Mouse (Mus musculus) kidney, postnatal 25 days (tissue): ENCODE measurements at regions not wholly inside any gene's neighbourhood (a gene's known extent, or its start where the extent isn't known, plus 50 kb on each side); places are given as distances from the start of the nearest gene placed in this dataset.

ENCODE experiments used
- DNase-seq, 2 experiments: peaks; one replicate each; pipeline ENCODE4 v3.0.0; 2021; ENCODE audit warnings: mixed read lengths in 2 of 2

GRCm38 (mm10) chr11:112264077-112264476 is 517.9 kb upstream of the Sox9 start:
- no peak for DNase-seq

- no peak for DNase-seq
Observed at GRCm38 (mm10) chr11:112270911-112271310, 511.1 kb upstream of the Sox9 start.

GRCm38 (mm10) chr11:112278566-112278965 is 503.5 kb upstream of the Sox9 start:
- no peak for DNase-seq

GRCm38 (mm10) chr11:112282911-112283310 is 499.1 kb upstream of the Sox9 start:
- DNase-seq: no peak

GRCm38 (mm10) chr11:112298901-112299341 is 483.1 kb upstream of the Sox9 start:
- DNase-seq: no peak

- DNase-seq: no peak
Observed at GRCm38 (mm10) chr11:112303091-112303490, 478.9 kb upstream of the Sox9 start.

- no peak for DNase-seq
Observed at GRCm38 (mm10) chr11:112325850-112326249, 456.2 kb upstream of the Sox9 start.

- DNase-seq: no peak
Observed at GRCm38 (mm10) chr11:112327606-112328005, 454.4 kb upstream of the Sox9 start.

- DNase-seq: no peak
Observed at GRCm38 (mm10) chr11:112345133-112345532, 436.9 kb upstream of the Sox9 start.

- no peak for DNase-seq
Observed at GRCm38 (mm10) chr11:112345586-112345985, 436.4 kb upstream of the Sox9 start.

GRCm38 (mm10) chr11:112346089-112346488 is 435.9 kb upstream of the Sox9 start:
- DNase-seq: no peak

- DNase-seq: no peak
Observed at GRCm38 (mm10) chr11:112346532-112346931, 435.5 kb upstream of the Sox9 start.

GRCm38 (mm10) chr11:112355311-112355710 is 426.7 kb upstream of the Sox9 start:
- DNase-seq: no peak

- DNase-seq: no peak
Observed at GRCm38 (mm10) chr11:112366715-112367114, 415.3 kb upstream of the Sox9 start.

GRCm38 (mm10) chr11:112370941-112371340 is 411.1 kb upstream of the Sox9 start:
- DNase-seq: no peak

GRCm38 (mm10) chr11:112400069-112400468 is 382.0 kb upstream of the Sox9 start:
- no peak for DNase-seq

GRCm38 (mm10) chr11:112407681-112408080 is 374.3 kb upstream of the Sox9 start:
- no peak for DNase-seq

- no peak for DNase-seq
Observed at GRCm38 (mm10) chr11:112412434-112412833, 369.6 kb upstream of the Sox9 start.

- DNase-seq: no peak
Observed at GRCm38 (mm10) chr11:112442639-112443038, 339.4 kb upstream of the Sox9 start.

GRCm38 (mm10) chr11:112443890-112444289 is 338.1 kb upstream of the Sox9 start:
- DNase-seq: no peak

- no peak for DNase-seq
Observed at GRCm38 (mm10) chr11:112449632-112450031, 332.4 kb upstream of the Sox9 start.

GRCm38 (mm10) chr11:112450227-112450626 is 331.8 kb upstream of the Sox9 start:
- DNase-seq: no peak

- no peak for DNase-seq
Observed at GRCm38 (mm10) chr11:112458075-112458474, 323.9 kb upstream of the Sox9 start.

GRCm38 (mm10) chr11:112463121-112463520 is 318.9 kb upstream of the Sox9 start:
- DNase-seq: no peak

- no peak for DNase-seq
Observed at GRCm38 (mm10) chr11:112464386-112464785, 317.6 kb upstream of the Sox9 start.

GRCm38 (mm10) chr11:112470336-112470735 is 311.7 kb upstream of the Sox9 start:
- no peak for DNase-seq
